Mouse (Mus musculus) cortical plate, adult 2 months (tissue): ENCODE measurements around the gene Tppp2.

ENCODE experiments used
- CTCF ChIP-seq: fragments of 200-500 bp; IDR thresholded peaks from 2 replicates; pipeline ENCODE4 v1.5.1; 2011; ENCODE audit warnings: mild to moderate bottlenecking, control low read depth, low read length; ENCODE audit not compliant: insufficient read depth; ENCODE audit errors: extremely low read depth
- POLR2A ChIP-seq: fragments of 200-500 bp; IDR thresholded peaks from 2 replicates; pipeline ENCODE4 v1.6.1; 2011; ENCODE audit warnings: mild to moderate bottlenecking, low read length, control low read depth; ENCODE audit not compliant: insufficient read depth; ENCODE audit errors: extremely low read depth

DNA sequence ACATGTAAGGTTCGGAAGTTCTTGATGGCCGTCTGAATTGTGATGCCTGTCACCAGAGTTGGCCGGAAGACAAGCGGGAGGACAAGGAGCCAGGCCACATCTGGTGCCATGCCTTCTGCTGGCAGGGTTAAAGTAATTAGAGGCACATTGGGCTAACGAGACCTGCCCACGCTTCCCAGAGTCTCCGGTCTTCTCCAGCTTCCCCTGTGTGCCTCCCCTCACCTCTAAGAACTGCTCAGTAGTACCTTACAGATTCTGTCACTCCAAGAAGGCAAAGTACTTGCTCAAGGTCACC lies 4.3 kb downstream of the Tppp2 start, which contains the start of gene Rnase13:
- TF ChIP-seq CTCF (no peak), POLR2A (no peak)
